Mouse (Mus musculus): ENCODE data around the gene Zfp932. TPM values are rescaled to one million over a fixed set of nuclear protein-coding genes. Genes with fewer than 3 reads are reported as not detected.

Gene Zfp932
- polyA plus RNA-seq, 1 experiment from 2014 or later, result 19.5 TPM

Other genes starting within 250 kb of the Zfp932 start
- 12.1 and 13.1 TPM in 2 replicates for gene 4930522L14Rik, start 244.6 kb upstream of the Zfp932 start, polyA plus RNA-seq (2014; fragmentation: Nextera tagmentation; extraction: Ambion mirVana)
- 0.58 and 0.82 TPM in 2 replicates for gene Gm15446, start 73.1 kb upstream of the Zfp932 start, polyA plus RNA-seq (2014; fragmentation: Nextera tagmentation; extraction: Ambion mirVana)
- 3.0 TPM in 2 replicates for gene Gm17655, start 76.0 kb downstream of the Zfp932 start, polyA plus RNA-seq (2014; fragmentation: Nextera tagmentation; extraction: Ambion mirVana)
- gene Gm35315, start 97.9 kb downstream of the Zfp932 start, polyA plus RNA-seq (2014; fragmentation: Nextera tagmentation; extraction: Ambion mirVana), result 0.69 and 1.1 TPM in 2 replicates
- 0.74 and 0.86 TPM in 2 replicates for gene Plcxd1, start 103.4 kb downstream of the Zfp932 start, polyA plus RNA-seq (2014; fragmentation: Nextera tagmentation; extraction: Ambion mirVana)
- 29.3 and 31.0 TPM in 2 replicates for gene Gtpbp6, start 111.7 kb downstream of the Zfp932 start, polyA plus RNA-seq (2014; fragmentation: Nextera tagmentation; extraction: Ambion mirVana)
- gene Zfp605, start 113.6 kb downstream of the Zfp932 start, polyA plus RNA-seq (2014; fragmentation: Nextera tagmentation; extraction: Ambion mirVana), result 3.5 and 5.1 TPM in 2 replicates
- 35.7 and 41.1 TPM in 2 replicates for gene Chfr, start 139.3 kb downstream of the Zfp932 start, polyA plus RNA-seq (2014; fragmentation: Nextera tagmentation; extraction: Ambion mirVana)
- gene Golga3, start 180.2 kb downstream of the Zfp932 start, polyA plus RNA-seq (2014; fragmentation: Nextera tagmentation; extraction: Ambion mirVana), result 19.5 and 21.9 TPM in 2 replicates
- gene Ankle2, start 234.5 kb downstream of the Zfp932 start, polyA plus RNA-seq (2014; fragmentation: Nextera tagmentation; extraction: Ambion mirVana), result 30.6 and 32.6 TPM in 2 replicates